Mouse (Mus musculus) embryonic fibroblast, embryonic 13.5 days (primary cell): ENCODE measurements around the gene Cgref1.

Experiments
- CTCF ChIP-seq: IDR thresholded peaks from 2 replicates; pipeline ENCODE4 v1.5.1; 2011; ENCODE audit warnings: mild to moderate bottlenecking, control low read depth, low read length, moderate library complexity, borderline replicate concordance; ENCODE audit not compliant: insufficient read depth
- POLR2A ChIP-seq: IDR thresholded peaks from 2 replicates; pipeline ENCODE4 v1.6.1; 2011; ENCODE audit warnings: low read depth, mild to moderate bottlenecking, control low read depth, low read length, moderate library complexity

GRCm38 (mm10) chr5:30901860-30902259, 43.5 kb downstream of the Cgref1 start:
- TF ChIP-seq POLR2A (no peak), CTCF (no peak)
